Mouse (Mus musculus) B cell, adult 2 months (primary cell): Measurements from ENCODE around the gene Gm9195.

Source experiments
- DNase-seq, 2 experiments: peaks; one replicate each; pipeline ENCODE4 v3.0.0; 2022

The Gm9195 gene

DNA sequence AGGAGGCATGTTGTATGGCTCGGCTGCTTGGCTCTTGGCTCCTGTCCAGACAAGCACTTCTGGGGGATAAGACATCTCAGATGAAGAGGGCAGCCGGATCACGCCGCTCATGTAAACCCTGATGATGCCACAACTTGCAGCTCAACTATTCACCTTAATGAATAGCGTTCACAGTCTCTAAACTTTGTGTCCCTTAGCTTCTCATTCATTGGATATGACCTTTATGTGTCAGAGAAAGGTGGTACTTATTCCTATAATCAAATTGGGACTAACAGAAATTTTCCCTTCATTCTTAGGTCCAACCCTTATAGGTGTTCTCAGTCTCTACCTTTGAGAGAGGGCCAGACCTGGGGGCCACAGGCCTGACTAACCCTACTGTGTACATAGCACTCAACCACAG is at the start of gene Gm9195:
Gm9195 (minus strand) TSS at position 101 of the 400 bp plus-strand sequence.
- no peak for DNase-seq

DNA sequence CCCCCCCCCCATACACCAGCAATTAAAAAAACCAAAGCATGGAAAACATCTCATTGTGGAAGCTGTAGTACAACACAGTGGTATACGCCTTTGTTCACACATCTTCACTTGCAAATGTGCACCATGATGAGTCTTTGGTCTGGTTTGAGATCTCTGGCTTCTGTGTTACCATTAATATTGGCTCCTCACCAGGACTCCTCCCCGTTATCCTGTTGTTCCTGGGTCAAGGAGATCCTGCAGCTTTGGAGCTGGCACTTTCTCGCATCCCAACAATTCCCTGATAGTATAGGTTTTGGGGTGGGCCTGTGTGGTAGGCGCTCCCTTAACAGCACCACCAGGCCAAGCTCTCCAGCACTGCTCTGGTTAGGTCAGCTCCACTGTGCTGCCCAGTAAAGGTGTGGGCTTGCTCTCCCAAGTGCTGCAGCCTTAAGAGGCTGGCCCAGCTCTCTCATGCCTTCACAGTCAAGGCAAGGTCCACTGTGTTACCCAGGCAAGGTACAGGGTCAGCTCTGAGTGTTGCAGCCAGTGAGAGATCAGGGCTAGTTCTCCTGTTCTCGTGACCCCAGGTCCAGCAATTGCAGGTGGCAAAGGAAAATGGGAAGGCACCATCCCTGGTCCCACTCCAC is 44.9 kb upstream of the Gm9195 start:
- no peak for DNase-seq

DNA sequence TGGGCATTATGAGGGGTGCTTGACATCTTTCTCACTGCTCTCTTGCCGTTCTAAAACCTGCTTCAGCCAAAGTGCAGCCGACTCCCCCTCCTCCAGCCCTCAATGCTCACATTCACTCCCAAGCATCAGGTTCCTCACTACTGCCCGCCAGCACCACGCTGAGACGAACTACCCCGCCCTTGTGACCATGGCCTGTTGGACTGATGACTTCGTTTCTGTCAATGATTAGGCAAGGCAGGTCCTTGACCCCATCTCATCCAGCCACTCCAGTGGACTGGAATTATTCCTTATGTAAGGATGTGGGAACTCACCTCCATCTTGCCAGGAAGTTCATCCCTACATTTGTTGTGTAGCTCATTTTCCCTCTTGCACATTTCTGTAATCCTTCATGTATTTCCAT is 42.2 kb upstream of the Gm9195 start:
- no peak for DNase-seq

DNA sequence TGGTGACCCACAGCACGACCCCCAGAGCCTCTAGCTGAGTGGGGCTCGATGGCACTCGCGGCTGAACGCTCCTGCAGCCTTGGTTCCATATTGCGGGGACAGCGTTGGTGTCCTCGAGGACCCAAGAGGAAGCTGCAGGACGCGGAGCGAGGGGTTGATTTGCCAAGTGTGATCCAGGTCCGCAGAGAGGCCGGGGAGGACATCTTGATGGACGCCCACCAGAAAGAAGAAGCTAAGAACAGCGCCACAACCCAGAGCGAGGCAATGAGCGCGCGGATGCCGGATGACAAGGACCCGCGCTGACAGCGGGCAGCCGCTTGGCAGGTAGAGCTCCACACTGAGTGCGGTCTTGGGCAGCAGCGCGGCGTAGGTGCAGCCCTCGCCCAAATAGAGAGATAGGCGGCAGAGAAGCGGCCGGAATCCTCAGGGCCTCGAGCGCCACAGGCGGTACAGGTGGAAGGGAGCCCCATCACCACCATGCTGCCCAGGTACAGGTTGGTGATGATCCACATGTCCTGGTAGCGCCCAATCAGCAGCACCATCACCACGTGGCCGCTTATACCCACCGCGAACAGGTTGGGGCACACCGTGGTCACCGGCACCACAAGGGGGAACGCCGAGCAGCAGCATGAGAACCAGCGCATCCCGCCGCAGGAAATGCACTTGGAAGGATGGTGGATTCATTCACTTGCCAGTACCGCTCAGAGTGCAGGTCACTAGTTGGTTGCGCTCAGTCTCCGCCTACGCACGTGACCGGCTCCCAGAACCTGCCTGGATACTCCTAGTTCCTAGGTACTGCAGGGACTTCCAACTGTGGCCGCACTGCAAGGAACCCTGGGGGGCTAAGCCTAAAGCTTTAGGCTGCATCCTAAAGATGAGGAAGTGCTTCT is 40.6 kb upstream of the Gm9195 start:
- DNase-seq: peak in 1 of 2 experiments; percentile 13

DNA sequence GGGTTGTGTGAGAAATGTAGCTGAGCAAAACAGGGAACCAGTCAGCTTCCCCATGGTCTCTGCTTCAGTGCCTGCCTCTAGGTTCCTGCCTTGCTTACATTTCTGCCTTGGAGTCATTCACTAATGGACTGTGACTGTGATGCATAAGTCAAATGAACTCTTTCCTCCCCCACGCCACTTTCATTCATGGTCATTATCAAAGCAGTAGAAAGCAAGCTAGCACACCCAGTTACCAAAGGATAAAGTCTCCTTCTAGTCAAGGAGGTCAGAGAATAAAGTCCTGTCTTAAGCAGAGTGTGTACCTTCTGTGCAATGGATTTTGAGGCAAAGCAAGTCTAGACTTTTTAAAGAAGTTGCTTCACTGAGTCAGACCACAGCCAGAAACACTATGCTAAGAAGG is 35.5 kb upstream of the Gm9195 start:
- no peak for DNase-seq

DNA sequence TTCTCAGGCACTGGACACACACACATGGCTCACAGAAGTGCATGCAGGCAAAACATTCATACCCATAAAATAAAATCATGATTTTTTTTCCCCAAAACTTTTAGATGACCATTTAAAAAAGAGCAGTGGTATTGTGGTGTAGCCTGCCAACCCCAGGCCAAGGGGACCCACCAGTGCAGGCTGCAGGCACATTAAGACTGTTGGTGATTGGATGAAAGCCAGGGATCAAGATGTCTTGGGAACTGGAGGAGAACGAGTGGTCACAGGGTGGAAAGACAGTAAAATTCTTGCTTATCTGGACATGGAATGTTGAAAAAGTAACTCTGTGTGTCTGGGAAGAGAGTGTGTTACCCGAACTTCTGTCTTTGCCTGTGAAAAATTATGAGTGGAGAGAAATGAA is 27.9 kb upstream of the Gm9195 start:
- DNase-seq: no peak

DNA sequence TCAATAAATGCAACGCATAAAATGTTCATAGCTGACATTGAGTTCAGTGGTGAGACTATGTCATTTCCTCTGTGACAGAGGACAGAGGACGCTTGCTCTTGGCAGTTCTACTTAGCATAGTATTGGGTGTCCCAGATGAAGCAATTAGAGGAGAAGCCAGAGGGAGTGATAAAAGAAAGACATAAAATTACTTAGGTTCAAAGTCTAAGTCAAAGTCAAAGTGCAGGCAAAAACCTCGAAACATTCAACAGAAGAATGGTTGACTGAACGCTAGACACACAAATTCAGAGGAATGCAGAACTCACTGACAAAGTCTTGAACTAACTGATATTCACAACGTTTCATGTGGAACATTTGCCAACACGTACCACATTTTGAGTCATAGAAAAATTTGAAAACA is 27.1 kb upstream of the Gm9195 start:
- DNase-seq: no peak

DNA sequence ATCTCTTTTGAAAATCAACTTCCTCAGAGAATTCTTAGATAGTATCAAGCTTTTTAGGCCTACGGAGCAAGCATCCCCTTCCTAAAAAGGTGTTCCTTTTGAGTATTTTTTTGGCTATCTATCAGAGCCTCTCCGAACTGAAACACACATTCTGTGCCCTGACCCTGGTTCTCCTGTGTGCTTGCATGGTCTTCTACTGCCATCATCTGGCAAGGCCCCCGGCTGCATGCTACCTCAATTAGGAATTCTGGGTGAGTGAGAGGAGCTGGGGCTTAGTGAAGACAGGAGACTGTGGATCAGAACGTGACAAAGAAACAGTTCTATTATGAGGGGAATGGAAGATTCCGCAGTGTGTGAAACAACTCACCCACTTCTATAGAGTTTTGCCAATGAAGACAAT is 24.7 kb upstream of the Gm9195 start:
- DNase-seq: no peak

DNA sequence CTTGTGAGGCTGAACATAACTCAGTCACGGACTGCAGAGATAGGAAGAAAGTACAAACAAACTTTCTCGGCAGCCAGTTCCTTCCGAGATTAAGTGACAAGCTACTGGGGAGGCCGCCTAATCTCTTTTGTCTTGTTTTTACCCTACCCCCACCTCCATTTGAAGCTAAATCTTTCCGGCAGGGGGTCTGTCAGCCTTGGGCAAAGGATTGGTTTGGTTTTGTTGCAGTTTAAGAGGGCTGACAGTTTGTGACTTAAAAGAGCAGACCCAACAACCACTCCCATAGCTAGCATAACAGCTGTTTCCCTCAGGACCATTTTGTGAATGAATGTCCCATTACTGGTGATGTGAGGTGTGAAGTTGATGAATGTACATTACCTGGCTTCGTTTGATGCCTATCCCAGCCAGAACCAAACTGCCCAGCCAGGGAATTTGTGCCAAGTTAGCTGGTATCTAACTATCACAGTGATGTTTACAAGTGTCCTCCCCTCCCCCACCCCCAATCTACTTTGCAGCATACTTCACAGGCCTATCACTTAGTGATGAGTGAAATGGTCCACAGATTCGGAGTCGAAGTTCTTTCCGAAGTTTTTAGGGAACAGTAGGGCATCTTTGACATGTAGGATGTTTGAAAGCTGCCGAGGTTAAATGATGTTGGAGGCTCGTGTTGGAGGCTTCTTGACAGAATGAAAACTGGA is 15.2 kb upstream of the Gm9195 start:
- no peak for DNase-seq

DNA sequence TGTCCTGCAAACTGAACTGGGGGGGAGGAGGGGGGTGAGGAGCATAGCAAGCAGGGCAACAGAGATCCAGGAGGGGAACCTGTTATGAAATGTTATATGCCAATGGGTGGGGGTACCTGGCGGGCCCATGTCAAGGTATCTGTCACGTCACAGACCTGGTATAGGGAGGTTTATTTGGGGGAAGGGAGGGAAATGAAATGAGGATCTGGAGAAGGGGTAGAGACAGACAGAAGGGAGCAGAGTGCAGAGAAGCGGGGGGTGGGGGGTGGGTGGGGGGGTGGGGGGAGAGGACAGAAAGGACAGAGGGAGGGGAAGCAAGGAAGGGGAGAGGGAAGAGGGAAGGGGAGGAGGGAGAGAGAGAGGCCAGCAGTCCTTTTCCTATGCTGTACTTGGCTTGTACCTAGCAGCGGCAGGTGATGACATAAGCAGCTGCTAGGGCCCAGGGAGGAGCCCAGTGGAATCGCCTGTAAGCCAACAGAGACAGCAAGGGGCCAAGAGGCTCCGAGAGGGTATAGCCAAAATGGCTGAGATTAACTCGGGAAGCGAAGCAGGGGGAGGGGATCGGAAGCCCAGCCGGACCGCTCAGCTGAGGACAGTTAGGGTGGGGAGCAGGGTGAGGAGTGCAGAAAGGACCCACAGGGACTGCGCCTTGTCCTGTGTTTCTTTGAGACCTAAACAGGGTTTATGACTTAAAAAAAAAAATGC is 14.5 kb upstream of the Gm9195 start:
- no peak for DNase-seq

DNA sequence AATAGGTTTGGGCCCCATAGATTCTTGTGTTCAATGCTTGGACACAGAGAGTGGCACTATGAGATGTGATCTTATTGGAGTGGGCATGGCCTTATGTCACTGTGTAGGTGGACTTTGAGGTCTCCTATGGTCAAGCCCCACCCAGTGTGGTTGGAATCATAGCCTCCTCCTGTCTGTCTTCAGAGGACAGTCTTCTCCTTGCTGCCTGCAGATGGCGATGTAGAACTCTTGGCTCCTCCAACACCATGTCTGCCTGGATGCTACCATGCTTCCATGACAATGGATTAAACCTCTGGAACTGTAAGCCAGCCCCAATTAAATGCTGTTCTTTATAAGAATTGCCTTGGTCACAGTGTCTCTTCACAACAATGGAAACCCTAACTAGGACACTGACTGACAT is 13.3 kb upstream of the Gm9195 start:
- no peak for DNase-seq

DNA sequence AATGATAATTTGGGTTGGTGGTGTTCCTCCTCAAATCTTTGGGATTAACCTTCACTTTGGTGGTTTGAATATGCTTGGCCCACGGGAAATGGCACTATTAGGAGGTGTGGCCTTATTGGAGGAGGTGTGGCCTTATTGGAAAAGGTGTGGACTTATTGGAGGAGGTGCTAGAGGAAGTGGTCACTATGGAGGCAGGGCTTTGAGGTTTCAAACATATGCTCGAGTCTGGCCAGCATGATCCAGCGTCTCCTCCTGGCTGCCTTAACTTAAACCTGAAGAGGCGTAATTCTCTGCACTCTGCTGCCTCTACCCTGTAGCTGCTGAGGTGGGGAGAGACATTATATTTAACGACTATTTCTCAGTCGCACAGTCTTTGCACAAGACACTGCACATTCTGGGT is 11.6 kb upstream of the Gm9195 start:
- DNase-seq: no peak

DNA sequence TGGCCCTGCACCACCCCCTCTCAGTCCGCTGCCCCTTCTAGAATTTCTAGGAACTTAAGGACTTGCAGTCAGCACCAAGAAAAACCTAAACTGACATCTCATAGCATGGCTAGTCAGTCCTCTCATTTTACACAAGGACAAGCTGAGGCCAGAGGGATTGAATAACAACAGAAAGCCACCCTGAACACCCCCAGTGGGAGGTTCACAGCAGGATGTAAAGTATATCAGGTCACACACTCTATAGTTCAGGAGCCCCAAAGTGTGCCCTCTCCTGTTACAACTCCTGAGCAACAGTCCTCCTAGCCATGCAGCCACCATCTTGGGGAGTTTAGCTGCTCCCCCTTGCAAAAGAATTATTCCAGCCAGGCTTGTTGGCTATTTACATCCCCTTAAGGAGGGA is 2.1 kb upstream of the Gm9195 start:
- no peak for DNase-seq

DNA sequence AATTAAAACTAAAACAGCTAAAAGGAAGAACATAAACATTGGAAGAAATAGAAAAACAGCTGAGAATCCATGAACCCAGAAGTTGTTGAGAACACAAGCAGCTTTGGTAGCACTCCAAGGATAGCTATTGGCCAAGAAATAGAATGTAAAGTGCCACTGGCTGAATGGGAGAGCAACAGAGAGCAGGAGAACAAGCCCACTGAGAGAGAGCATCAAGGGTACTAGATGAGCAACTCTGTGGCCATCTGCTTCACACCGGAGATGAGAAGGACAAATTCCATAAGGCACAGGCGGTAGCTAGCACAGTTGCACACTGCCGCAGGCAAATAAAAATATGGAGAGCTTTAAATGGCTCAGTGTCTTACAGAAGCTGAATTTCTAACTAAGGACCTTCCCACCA is 1.3 kb downstream of the Gm9195 start:
- no peak for DNase-seq

DNA sequence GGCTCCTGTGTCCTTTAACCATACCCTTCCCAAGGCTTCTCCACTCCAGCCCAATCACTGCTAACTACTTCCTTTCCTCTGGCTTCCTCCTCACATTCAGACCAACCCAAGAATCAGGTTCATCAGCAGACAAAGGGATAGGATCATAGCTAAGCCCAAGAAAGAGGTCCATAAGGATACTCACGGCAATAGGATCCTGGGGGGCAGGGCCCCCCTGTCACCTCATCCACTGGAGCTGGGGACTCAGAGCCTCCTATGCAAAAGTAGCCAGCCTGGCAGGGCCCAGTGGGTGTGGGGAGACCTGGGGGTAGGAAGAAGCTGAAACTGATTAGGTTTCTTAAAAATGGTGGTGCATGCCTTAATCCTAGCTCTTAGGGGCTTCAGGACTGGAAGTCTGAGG is 17.1 kb downstream of the Gm9195 start:
- no peak for DNase-seq

DNA sequence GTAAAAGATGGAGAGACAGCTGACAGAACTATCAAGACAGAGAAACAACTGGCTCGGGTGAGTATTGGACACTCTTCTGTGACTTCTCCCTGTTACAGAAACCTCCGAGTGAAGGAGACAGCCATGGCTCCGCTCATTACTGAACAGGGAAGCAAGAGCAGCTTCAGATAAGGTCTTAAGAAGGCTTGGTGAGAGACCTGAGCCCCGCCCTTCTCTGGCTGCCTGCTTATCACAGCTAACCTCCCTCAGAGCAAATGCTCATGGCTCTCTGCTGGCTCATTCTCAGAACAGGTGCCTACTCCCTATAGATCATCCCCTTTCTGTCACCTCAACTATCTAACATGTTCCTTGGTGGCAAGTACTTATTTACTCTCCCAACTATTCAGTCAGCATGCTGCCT is 23.2 kb downstream of the Gm9195 start:
- no peak for DNase-seq

DNA sequence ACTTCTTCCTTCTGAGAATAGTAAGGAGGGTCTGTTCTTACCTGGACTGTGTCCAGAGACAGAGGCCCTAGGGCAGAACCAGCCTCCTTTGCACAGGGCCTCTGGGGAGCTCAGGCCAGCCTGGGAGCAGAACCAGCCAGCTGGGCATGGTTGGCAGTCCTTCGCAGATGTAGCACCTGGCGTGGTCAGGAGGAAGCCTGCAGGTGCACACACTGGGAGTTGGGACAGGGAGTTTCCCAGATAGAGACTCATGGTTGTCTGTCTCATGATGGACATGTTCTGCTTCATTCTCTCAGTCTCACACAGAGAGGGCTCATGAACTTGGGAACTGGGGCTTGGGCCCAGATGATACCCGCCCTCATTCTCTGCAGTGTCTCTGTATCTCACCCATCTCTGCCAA is 25.3 kb downstream of the Gm9195 start:
- DNase-seq: no peak

DNA sequence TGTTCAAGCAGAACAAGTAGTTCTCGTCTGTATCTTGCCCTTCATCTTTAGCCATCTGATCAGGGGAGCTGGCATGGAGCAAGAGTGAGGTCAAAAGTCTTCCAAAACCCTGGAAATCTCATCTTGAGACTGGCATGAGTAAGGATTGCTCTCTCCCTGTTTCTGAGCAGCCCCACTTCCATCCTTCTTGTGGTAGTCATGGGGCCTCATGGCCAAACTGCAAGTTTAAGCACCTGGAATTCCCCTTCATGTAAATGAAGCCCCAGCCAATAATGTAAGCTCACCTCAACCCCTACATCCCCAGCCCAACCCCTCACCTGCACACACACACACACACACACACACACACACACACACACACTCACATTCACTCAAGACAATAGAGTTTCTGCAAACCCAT is 30.0 kb downstream of the Gm9195 start:
- no peak for DNase-seq

DNA sequence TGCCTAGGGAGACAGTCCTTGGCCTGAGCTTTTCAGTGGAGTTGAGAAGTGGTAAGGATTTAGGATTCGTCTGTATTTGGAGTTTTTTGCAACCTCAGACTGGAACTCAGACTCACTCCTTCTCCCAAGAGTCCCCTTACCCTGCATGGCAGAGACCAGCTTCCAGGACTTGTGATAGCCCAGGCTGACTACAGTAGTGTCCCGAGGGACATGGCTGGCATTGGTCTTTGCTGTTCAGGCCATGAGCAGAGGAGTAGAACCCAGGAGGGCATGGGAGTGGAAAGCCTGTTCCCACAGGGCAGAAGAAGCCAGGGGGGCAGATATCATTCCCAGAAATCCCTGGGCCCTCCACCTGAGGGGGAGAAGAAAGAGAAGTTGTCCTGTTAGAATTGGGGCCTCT is 31.3 kb downstream of the Gm9195 start:
- no peak for DNase-seq

DNA sequence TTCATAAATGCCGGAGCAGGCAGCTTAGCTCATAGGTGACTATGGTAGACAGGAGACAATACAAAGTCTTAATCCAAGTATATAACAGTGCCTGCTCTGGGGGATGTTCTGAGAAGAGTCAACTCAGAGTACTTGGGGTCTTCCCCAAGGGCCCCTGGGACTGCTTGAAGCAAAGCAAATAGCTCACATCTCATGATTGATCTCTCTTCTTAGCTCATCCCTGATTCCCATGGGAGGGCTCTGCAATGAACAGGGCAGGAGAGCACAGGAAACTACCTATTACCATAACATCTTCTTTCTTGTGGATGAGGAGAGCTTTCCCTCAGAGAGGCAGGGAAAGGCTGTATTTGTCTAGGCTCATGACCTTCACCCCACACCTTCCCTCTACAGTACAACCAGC is 32.7 kb downstream of the Gm9195 start:
- no peak for DNase-seq

DNA sequence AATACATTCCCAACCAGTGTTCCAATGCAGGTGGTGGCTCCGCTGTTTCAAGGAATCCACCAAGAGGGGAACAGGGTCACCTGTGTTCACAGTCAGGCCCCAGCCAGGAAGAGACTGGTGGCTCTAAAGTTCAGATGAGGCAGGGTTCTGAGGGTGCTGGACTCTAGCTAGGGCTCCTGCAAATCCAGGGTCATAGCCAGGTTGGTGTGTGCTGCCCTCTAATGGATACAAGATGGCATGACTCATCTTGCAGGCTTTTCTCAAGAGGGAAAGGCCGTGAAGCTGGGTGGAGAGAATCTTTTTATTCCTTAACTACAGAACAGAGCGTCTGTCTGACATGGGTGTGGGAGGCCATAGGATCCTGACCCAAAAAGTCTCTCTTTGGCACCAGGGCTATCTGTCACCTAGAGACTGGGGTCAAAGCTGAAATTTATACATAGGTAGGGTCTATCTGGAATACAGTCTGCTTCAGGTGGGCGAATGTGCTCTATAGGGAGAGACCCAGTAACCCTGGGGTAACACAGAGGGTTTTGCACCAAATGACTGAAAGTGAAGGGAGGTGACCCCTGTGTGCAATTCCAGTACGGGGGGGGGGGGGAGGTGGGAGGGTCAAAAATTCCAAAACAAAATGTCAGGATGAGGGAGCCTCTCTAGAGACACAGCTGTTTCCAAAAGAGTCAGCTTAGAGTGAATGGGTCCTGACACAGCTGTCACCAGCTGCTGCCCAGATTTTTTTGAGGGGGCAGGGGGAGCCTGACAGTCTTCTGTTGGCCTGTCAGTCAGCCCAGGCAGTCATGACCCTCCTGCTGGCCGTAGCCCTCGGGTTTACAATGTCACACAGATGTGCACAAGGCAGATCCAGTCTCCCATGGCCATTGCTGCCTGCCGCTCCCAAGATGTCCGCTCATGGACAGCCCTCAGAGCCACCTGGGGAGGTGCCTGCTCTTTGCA is 44.2 kb downstream of the Gm9195 start:
- peak in 1 of 2 experiments; percentile 5 for DNase-seq

DNA sequence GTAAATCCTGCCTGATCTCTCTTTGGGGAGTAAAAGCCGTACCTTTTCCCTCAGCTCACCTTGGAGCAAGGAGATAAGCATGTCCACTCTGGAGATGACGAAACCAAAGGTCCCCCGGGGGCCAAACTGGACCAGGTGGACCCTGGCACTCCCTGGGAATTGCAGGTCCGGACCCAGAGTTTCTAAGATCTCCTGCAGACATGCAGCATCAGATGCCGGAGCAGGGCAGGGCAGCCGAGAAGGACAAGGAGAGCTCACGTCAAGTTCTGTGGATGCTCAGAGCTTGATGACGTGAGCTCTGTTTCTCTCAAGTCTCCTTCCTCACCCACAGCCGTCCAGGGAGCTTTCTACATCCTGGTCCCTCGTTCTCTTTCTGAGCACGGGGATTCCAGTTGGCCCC is 48.7 kb downstream of the Gm9195 start:
- no peak for DNase-seq
